Mouse (Mus musculus): ENCODE results near the gene Lypla2. TPM values are rescaled to one million over a fixed set of nuclear protein-coding genes. Genes with fewer than 3 reads are reported as not detected.

Lypla2 gene
- polyA plus RNA-seq, 1 experiment from 2014 or later, result 102 TPM

Other genes starting within 250 kb of the Lypla2 start
- 2.0 and 2.8 TPM in 2 replicates for gene Il22ra1, start 244.5 kb downstream of the Lypla2 start, polyA plus RNA-seq (2015; fragmentation: Nextera tagmentation; extraction: Ambion mirVana)
- 0.58 and 1.1 TPM in 2 replicates for gene Myom3, start 212.9 kb downstream of the Lypla2 start, polyA plus RNA-seq (2015; fragmentation: Nextera tagmentation; extraction: Ambion mirVana)
- gene Srsf10, start 116.9 kb downstream of the Lypla2 start, polyA plus RNA-seq (2015; fragmentation: Nextera tagmentation; extraction: Ambion mirVana), result 204 and 211 TPM in 2 replicates
- 172 and 178 TPM in 2 replicates for gene Pnrc2, start 98.8 kb downstream of the Lypla2 start, polyA plus RNA-seq (2015; fragmentation: Nextera tagmentation; extraction: Ambion mirVana)
- 0.71 and 0.90 TPM in 2 replicates for gene Cnr2, start 77.2 kb downstream of the Lypla2 start, polyA plus RNA-seq (2015; fragmentation: Nextera tagmentation; extraction: Ambion mirVana)
- gene Fuca1, start 51.9 kb downstream of the Lypla2 start, polyA plus RNA-seq (2015; fragmentation: Nextera tagmentation; extraction: Ambion mirVana), result 93.2 and 96.3 TPM in 2 replicates
- 88.5 and 90.4 TPM in 2 replicates for gene Hmgcl, start 26.2 kb downstream of the Lypla2 start, polyA plus RNA-seq (2015; fragmentation: Nextera tagmentation; extraction: Ambion mirVana)
- 90.9 and 92.1 TPM in 2 replicates for gene Gale, start 8.9 kb downstream of the Lypla2 start, polyA plus RNA-seq (2015; fragmentation: Nextera tagmentation; extraction: Ambion mirVana)
- 50.3 and 55.1 TPM in 2 replicates for gene Pithd1, start 14.6 kb upstream of the Lypla2 start, polyA plus RNA-seq (2015; fragmentation: Nextera tagmentation; extraction: Ambion mirVana)
- gene Eloa, start 49.1 kb upstream of the Lypla2 start, polyA plus RNA-seq (2015; fragmentation: Nextera tagmentation; extraction: Ambion mirVana), result 36.4 and 37.9 TPM in 2 replicates
- 336 and 456 TPM in 2 replicates for gene Rpl11, start 80.8 kb upstream of the Lypla2 start, polyA plus RNA-seq (2015; fragmentation: Nextera tagmentation; extraction: Ambion mirVana)
- 274 and 292 TPM in 2 replicates for gene Id3, start 170.9 kb upstream of the Lypla2 start, polyA plus RNA-seq (2015; fragmentation: Nextera tagmentation; extraction: Ambion mirVana)
- gene E2f2, start 199.8 kb upstream of the Lypla2 start, polyA plus RNA-seq (2015; fragmentation: Nextera tagmentation; extraction: Ambion mirVana), result 8.6 and 11.4 TPM in 2 replicates
- gene Asap3, start 233.7 kb upstream of the Lypla2 start, polyA plus RNA-seq (2015; fragmentation: Nextera tagmentation; extraction: Ambion mirVana), result 6.4 and 7.8 TPM in 2 replicates